Mouse (Mus musculus): ENCODE data around the gene F830045P16Rik. TPM values are rescaled to one million over a fixed set of nuclear protein-coding genes. Genes with fewer than 3 reads are reported as not detected.

Gene F830045P16Rik
- total RNA-seq, 1 experiment, result not detected

DNA sequence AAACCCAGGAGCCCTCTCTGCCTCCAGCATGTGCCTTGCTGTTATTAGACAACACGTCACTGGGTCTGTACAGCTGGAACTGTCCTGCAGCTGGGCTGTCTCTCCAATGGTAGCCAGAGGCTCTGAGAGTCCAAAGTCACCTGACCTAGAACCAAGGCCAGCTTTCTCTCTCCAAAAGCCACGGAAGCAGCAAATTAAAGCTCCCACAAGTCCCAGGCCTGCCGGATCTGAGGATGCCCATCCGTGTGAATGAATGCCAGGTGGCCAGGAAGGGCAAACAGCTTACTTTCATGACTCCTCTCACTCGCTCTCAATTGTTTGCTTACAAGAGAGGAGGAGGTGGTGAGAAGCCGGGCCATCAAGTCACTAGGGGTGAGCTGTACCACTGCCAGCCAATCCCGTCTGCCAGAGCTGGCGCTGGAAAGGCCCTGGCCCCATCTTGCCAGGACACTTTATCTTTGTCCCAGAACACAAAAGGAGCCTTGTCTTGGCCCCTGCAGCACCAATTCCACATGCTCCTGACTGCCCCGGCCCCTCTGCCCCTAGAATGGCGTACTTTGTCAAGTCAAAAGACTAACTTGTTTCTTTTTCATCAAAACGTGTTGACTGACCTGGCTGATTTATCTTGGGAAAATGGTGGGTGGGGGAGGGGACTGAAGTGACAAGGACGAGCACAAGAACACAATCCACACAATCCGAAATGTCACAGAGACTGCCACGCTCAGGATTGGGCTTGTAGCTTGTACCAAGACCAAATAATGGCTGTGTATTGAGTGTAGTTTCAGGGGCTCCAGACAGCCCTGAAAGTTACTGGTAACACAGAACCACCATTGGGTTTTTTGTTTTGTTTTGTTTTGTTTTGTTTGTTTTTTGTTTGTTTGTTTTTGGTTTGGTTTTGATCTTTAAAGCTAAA is 6.8 kb downstream of the F830045P16Rik start:
- Histone ChIP-seq H3K9ac (ENCODE audit: insufficient read depth, low read depth, low read length, poor library complexity, severe bottlenecking) (no peak overlapping the region), H3K9me3 (ENCODE audit: control insufficient read depth, insufficient read depth, low read depth, low read length) (peaks cover 7% of the 10 kb centered on the region; the same call in 1 of the 2 replicates), H3K4me3 (ENCODE audit: insufficient read depth in 1 of 2, low read depth in 1 of 2, low read length in 2 of 2, poor library complexity in 1 of 2, severe bottlenecking in 1 of 2) (no peak overlapping the region), H3K4me1 (ENCODE audit: control insufficient read depth in 2 of 2, insufficient read depth in 2 of 2, low read length in 2 of 2, poor library complexity in 1 of 2) (no peaks in the 10 kb centered on the region), H3K27ac (ENCODE audit: insufficient read depth, low read depth, low read length, poor library complexity, severe bottlenecking) (no peak overlapping the region), H3K36me3 (ENCODE audit: control insufficient read depth, insufficient read depth, low read length, poor library complexity, severe bottlenecking) (no peaks in the 10 kb centered on the region)
- DNase-seq (ENCODE audit: low read depth, low spot score), result no peak
- TF ChIP-seq ZNF384 (IDR thresholded peaks at IDR 0.05; ENCODE audit: low read depth, low read length) (no peak), CHD2 (IDR thresholded peaks at IDR 0.05; ENCODE audit: low read depth, low read length) (no peak), ZC3H11A (IDR thresholded peaks at IDR 0.05; ENCODE audit: borderline replicate concordance, low read depth, low read length) (no peak), HCFC1 (IDR thresholded peaks at IDR 0.05; ENCODE audit: borderline replicate concordance, insufficient read depth, low read length) (no peak), MAFK (IDR thresholded peaks at IDR 0.05; ENCODE audit: insufficient read depth, low read depth, low read length) (no peak)
- in situ Hi-C loops (cut with MboI; ENCODE audit: low sequenced_read_pairs in 2 of 2, unreplicated experiment in 2 of 2), result no loop called here

DNA sequence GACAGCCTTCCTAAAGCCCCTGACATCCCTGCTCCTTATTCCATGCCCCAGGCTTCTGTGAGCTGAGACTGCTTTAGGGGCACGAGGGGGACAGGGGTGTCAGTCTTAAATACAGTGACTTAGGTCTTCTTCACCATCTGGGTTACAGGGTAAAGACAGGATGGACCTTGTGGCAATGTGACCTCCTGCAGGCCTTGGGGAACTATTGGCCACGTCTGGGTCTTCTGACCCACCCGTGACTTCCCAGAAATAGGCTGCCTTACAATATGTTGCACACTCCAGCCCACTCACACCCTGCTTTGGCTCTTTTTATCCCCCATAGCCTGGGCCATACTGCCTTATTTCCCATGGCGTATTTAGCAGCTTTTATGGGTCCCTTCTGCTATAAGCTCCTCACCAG is 8.5 kb downstream of the F830045P16Rik start:
- no peak for DNase-seq (ENCODE audit: low read depth, low spot score)
- Histone ChIP-seq H3K4me1 (ENCODE audit: control insufficient read depth in 2 of 2, insufficient read depth in 2 of 2, low read length in 2 of 2, poor library complexity in 1 of 2) (no peaks in the 10 kb centered on the region), H3K36me3 (ENCODE audit: control insufficient read depth, insufficient read depth, low read length, poor library complexity, severe bottlenecking) (no peaks in the 10 kb centered on the region), H3K9me3 (ENCODE audit: control insufficient read depth, insufficient read depth, low read depth, low read length) (peaks cover 7% of the 10 kb centered on the region; the same call in 1 of the 2 replicates), H3K9ac (ENCODE audit: insufficient read depth, low read depth, low read length, poor library complexity, severe bottlenecking) (no peak overlapping the region), H3K4me3 (ENCODE audit: insufficient read depth in 1 of 2, low read depth in 1 of 2, low read length in 2 of 2, poor library complexity in 1 of 2, severe bottlenecking in 1 of 2) (no peak overlapping the region), H3K27ac (ENCODE audit: insufficient read depth, low read depth, low read length, poor library complexity, severe bottlenecking) (no peak overlapping the region)
- no peak for TF ChIP-seq ZNF384 (IDR thresholded peaks at IDR 0.05; ENCODE audit: low read depth, low read length)
- no peak for TF ChIP-seq MAFK (IDR thresholded peaks at IDR 0.05; ENCODE audit: insufficient read depth, low read depth, low read length)
- no peak for TF ChIP-seq ZC3H11A (IDR thresholded peaks at IDR 0.05; ENCODE audit: borderline replicate concordance, low read depth, low read length)
- TF ChIP-seq HCFC1 (IDR thresholded peaks at IDR 0.05; ENCODE audit: borderline replicate concordance, insufficient read depth, low read length), result no peak
- no peak for TF ChIP-seq CHD2 (IDR thresholded peaks at IDR 0.05; ENCODE audit: low read depth, low read length)
- in situ Hi-C loops (cut with MboI; ENCODE audit: low sequenced_read_pairs in 2 of 2, unreplicated experiment in 2 of 2), result no loop called here

DNA sequence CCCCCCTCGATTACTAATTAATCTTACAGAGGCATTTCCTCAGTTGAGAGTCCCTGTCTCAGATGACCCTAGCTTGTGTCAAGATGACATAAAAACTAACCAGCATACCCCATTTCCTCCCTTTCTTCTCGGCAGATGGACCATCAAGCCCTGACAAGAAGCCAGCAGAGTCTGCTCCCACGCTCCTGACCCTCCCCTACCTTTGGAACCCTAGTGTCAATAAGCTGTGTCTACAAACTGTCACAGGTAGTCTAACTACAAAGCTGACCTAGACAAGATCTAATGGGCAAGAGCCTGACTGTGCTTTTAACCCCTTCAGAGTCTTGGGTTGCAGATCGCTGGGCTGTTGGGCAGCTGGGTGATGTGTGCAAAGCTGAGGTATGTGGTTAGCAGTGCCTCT is 10.1 kb downstream of the F830045P16Rik start:
- no peak overlapping the region for H3K9ac ChIP-seq (ENCODE audit: insufficient read depth, low read depth, low read length, poor library complexity, severe bottlenecking)
- H3K27ac ChIP-seq (ENCODE audit: insufficient read depth, low read depth, low read length, poor library complexity, severe bottlenecking), result no peak overlapping the region
- no peak for DNase-seq (ENCODE audit: low read depth, low spot score)
- peaks cover 7% of the 10 kb centered on the region; the same call in 1 of the 2 replicates for H3K9me3 ChIP-seq (ENCODE audit: control insufficient read depth, insufficient read depth, low read depth, low read length)
- no peaks in the 10 kb centered on the region for H3K4me1 ChIP-seq (ENCODE audit: control insufficient read depth in 2 of 2, insufficient read depth in 2 of 2, low read length in 2 of 2, poor library complexity in 1 of 2)
- no peaks in the 10 kb centered on the region for H3K36me3 ChIP-seq (ENCODE audit: control insufficient read depth, insufficient read depth, low read length, poor library complexity, severe bottlenecking)
- H3K4me3 ChIP-seq (ENCODE audit: insufficient read depth in 1 of 2, low read depth in 1 of 2, low read length in 2 of 2, poor library complexity in 1 of 2, severe bottlenecking in 1 of 2), result no peak overlapping the region
- TF ChIP-seq ZNF384 (IDR thresholded peaks at IDR 0.05; ENCODE audit: low read depth, low read length), result no peak
- no peak for TF ChIP-seq MAFK (IDR thresholded peaks at IDR 0.05; ENCODE audit: insufficient read depth, low read depth, low read length)
- no peak for TF ChIP-seq CHD2 (IDR thresholded peaks at IDR 0.05; ENCODE audit: low read depth, low read length)
- TF ChIP-seq HCFC1 (IDR thresholded peaks at IDR 0.05; ENCODE audit: borderline replicate concordance, insufficient read depth, low read length), result no peak
- no peak for TF ChIP-seq ZC3H11A (IDR thresholded peaks at IDR 0.05; ENCODE audit: borderline replicate concordance, low read depth, low read length)
- in situ Hi-C loops (cut with MboI; ENCODE audit: low sequenced_read_pairs in 2 of 2, unreplicated experiment in 2 of 2), result no loop called here

DNA sequence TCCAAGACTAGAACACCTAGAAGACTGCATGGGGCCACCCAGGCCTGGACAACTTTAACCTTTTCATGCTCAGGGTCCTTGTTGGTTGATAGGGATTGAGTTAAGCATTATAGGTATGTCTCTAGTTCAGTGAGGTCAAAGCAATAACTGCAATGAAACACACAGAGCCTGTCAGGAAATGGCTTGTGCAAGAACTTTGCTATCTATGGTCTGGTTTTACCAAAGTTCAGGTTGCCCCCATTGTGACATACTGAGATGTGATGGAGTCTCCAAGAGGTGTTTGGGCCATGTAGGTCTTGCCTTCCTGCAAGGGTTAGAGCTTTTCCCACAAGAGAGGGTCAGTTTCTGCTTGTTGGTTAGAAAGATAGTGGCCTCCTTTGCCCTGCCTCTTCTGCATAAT is 10.8 kb downstream of the F830045P16Rik start:
- Histone ChIP-seq H3K4me3 (ENCODE audit: insufficient read depth in 1 of 2, low read depth in 1 of 2, low read length in 2 of 2, poor library complexity in 1 of 2, severe bottlenecking in 1 of 2) (no peak overlapping the region), H3K9me3 (ENCODE audit: control insufficient read depth, insufficient read depth, low read depth, low read length) (peaks cover 7% of the 10 kb centered on the region; the same call in 1 of the 2 replicates), H3K36me3 (ENCODE audit: control insufficient read depth, insufficient read depth, low read length, poor library complexity, severe bottlenecking) (no peaks in the 10 kb centered on the region), H3K27ac (ENCODE audit: insufficient read depth, low read depth, low read length, poor library complexity, severe bottlenecking) (no peak overlapping the region), H3K9ac (ENCODE audit: insufficient read depth, low read depth, low read length, poor library complexity, severe bottlenecking) (no peak overlapping the region), H3K4me1 (ENCODE audit: control insufficient read depth in 2 of 2, insufficient read depth in 2 of 2, low read length in 2 of 2, poor library complexity in 1 of 2) (no peaks in the 10 kb centered on the region)
- TF ChIP-seq HCFC1 (IDR thresholded peaks at IDR 0.05; ENCODE audit: borderline replicate concordance, insufficient read depth, low read length) (no peak), ZC3H11A (IDR thresholded peaks at IDR 0.05; ENCODE audit: borderline replicate concordance, low read depth, low read length) (no peak), CHD2 (IDR thresholded peaks at IDR 0.05; ENCODE audit: low read depth, low read length) (no peak), ZNF384 (IDR thresholded peaks at IDR 0.05; ENCODE audit: low read depth, low read length) (no peak), MAFK (IDR thresholded peaks at IDR 0.05; ENCODE audit: insufficient read depth, low read depth, low read length) (no peak)
- in situ Hi-C loops (cut with MboI; ENCODE audit: low sequenced_read_pairs in 2 of 2, unreplicated experiment in 2 of 2), result no loop called here
- no peak for DNase-seq (ENCODE audit: low read depth, low spot score)
